Mouse (Mus musculus) lung, postnatal 25 days (tissue): ENCODE results near the gene Tyrp1.

Source experiments
- DNase-seq: peaks from one replicate; pipeline ENCODE4 v3.0.0; 2022; ENCODE audit warnings: low spot score

Tyrp1 gene

GRCm38 (mm10) chr4:80834050-80834449, at the start of gene Tyrp1:
Gene Tyrp1, plus strand, starts transcription at chr4:80834123.
- no peak for DNase-seq

GRCm38 (mm10) chr4:80788339-80788738, 45.6 kb upstream of the Tyrp1 start:
- DNase-seq = no peak

- DNase-seq = no peak
Observed at GRCm38 (mm10) chr4:80819511-80819910, 14.4 kb upstream of the Tyrp1 start.

- DNase-seq = no peak
Observed at GRCm38 (mm10) chr4:80821945-80822344, 12.0 kb upstream of the Tyrp1 start.

GRCm38 (mm10) chr4:80828232-80828631, 5.7 kb upstream of the Tyrp1 start:
- DNase-seq = no peak

GRCm38 (mm10) chr4:80839317-80839716, 5.4 kb downstream of the Tyrp1 start:
- DNase-seq = no peak

GRCm38 (mm10) chr4:80841980-80842379, 8.1 kb downstream of the Tyrp1 start:
- no peak for DNase-seq

- no peak for DNase-seq
Observed at GRCm38 (mm10) chr4:80843752-80844151, 9.8 kb downstream of the Tyrp1 start.

- no peak for DNase-seq
Observed at GRCm38 (mm10) chr4:80846052-80846451, 12.1 kb downstream of the Tyrp1 start.

GRCm38 (mm10) chr4:80852590-80853425, 18.9 kb downstream of the Tyrp1 start:
- DNase-seq = no peak

- DNase-seq = no peak
Observed at GRCm38 (mm10) chr4:80855495-80855894, 21.6 kb downstream of the Tyrp1 start.

GRCm38 (mm10) chr4:80862962-80863361, 29.0 kb downstream of the Tyrp1 start:
- no peak for DNase-seq

- DNase-seq = no peak
Observed at GRCm38 (mm10) chr4:80863906-80864305, 30.0 kb downstream of the Tyrp1 start.

- DNase-seq = no peak
Observed at GRCm38 (mm10) chr4:80864511-80864922, 30.6 kb downstream of the Tyrp1 start.

- DNase-seq = no peak
Observed at GRCm38 (mm10) chr4:80866065-80866464, 32.1 kb downstream of the Tyrp1 start.

- DNase-seq = no peak
Observed at GRCm38 (mm10) chr4:80869598-80869997, 35.7 kb downstream of the Tyrp1 start.

- DNase-seq = peak; percentile 35
Observed at GRCm38 (mm10) chr4:80872847-80873644, 39.1 kb downstream of the Tyrp1 start.

GRCm38 (mm10) chr4:80874121-80874859, 40.4 kb downstream of the Tyrp1 start:
- DNase-seq = no peak

GRCm38 (mm10) chr4:80875055-80875454, 41.1 kb downstream of the Tyrp1 start:
- DNase-seq = no peak

GRCm38 (mm10) chr4:80881996-80882599, 48.2 kb downstream of the Tyrp1 start:
- DNase-seq = no peak

- DNase-seq = no peak
Observed at GRCm38 (mm10) chr4:80886631-80887030, 52.7 kb downstream of the Tyrp1 start.

- DNase-seq = no peak
Observed at GRCm38 (mm10) chr4:80891004-80891403, 57.1 kb downstream of the Tyrp1 start.
